Mouse (Mus musculus) CD4-positive helper T cell, adult 2 months (primary cell): Measurements from ENCODE around the gene Dnaja4.

Experiments used
- DNase-seq: peaks from one replicate; pipeline ENCODE4 v3.0.0-alpha.2; 2012; ENCODE audit warnings: low read depth, missing footprints, low spot score

Dnaja4 gene

DNA sequence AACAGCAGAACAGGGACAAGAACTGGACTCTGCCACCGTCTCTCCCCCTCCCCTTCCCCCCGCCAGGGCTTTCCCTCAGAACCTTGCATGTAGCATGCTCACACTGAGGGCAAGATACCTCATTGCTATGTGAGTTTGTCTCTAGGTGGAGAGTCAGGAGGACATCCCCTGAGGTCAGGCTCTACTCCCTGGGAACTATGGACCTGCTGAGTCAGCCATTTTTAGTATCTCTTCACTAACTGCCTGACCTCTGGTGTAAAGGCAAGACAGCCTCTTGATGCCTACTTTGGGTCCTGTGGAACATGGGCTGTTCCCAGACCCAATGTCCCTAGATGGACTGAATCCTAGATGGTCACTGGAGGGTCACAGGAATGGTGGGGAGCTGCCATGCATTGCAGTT is 53.0 kb downstream of the Dnaja4 start:
- DNase-seq = no peak

DNA sequence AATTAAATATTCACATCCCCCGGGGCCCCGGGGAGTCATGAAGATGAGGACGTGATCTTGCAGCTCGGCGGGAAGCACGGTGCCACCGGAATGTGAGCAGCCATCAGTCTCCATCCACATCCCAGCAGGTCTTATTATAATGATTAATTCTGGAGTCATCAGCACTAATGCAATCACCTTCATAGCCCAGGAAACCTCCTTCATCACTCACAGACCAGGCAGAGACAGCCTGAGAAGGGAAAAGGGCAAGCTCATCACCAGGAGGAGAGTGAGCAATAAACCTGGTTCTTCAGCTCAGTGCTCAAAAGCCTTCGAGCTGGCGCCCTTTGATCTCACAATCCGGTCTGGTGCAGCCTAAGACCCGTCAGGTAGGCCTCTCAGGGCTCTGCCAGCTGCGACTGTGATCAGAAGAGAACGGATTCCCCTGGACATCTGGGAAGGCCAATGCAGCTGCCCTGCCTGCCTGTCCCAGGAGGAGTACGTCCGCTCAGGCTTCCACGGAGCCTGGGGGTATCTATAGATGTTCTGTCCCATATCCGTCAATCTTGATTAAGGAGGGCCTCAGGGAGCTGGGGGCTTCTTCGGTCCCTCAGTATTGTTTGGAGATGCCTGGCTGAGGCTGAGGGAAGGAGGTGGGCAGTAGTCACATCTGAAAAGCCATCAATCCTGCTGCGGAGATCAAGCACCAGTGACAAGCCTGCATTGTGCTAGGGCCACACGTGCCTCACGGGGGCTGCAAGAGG is 53.7 kb downstream of the Dnaja4 start:
- no peak for DNase-seq

DNA sequence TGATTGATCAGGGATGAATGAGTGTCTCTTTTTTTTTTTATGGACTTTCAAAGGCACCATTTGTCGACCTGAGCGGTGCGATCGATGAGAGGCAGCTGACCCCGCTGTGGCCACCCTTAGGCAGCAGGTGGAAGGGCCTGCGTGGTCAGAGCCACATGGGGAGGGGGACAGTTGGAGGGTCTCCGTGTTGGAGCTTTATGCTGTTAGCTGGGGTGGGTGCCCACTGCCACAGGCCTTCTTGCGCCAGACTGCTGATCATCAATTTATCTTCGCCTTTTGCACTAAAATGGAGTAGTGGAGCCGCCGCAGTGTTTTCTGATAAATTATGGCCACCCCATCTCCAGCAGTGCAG is 54.2 kb downstream of the Dnaja4 start:
- DNase-seq = no peak

DNA sequence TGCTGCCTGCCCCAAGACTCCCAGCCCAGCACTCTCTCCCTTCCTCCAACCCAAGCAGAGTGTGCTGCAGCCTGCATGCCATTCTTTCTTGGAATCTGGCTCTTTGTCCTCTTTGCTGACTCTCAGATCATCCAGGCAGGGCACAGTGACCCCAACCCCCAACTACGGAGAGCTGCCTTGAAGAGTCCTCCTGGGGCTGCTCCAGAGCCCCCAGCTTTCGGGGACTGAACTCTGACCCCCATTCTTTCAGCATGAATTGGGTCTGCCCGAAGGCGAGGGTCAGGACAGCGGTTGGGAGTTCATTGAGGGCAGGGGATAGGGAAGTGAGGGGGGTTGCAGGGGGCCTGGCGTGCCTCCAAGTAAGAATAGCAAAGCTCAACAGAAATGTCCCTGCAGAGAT is 60.9 kb downstream of the Dnaja4 start:
- no peak for DNase-seq

DNA sequence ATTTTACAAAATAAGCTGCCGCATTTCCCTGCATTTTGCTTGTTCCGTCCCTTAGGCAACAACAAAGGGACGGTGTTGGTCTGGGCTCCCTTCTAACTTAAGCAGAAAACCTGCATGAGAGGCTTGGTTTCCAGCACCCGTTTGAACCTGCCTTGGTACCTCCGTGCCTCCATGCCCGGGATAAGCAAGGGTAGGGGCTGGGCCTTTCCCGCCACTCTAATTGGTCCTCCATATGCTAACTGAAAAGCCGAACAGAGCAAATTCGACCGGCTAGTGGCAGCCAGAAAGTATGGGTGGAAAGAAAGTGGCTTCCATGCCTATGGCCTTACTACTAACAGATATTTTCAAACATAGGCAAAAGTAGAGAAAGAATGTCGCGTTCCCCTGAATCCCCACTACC is 65.4 kb downstream of the Dnaja4 start:
- DNase-seq = no peak

DNA sequence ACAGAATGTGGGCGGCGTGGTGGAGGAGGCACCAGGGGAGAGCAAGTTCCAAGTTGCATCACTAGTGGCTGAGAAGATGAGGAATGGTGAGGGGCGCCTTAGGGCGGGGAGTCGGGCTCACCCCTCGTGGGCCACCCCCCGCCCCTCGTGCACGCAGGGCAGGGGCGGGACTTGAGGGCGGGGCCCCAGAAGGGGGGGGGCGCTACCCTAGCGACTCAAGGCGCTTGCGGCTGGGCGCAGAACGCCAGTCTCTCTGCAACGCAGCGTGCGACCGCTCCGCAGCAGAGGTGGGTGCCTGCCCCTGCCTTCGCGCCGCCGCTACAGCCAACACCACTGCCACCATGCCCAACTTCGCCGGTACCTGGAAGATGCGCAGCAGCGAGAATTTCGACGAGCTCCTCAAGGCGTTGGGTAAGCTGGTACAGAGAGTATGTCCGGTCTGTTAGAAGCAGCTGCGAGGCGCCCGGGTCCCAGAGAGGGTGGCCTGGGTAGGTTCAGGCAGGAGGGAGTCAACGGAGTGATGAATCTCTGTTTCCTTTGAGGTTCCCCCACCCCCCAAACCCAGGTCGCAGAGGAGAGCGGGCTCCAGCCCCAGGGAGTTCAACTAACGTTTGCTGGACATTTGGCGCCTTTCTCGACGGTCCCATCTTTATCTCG is 66.0 kb downstream of the Dnaja4 start, which contains the start of gene Crabp1:
Crabp1 (plus strand) TSS at position 188 of the 657 bp plus-strand sequence.
- DNase-seq = no peak

DNA sequence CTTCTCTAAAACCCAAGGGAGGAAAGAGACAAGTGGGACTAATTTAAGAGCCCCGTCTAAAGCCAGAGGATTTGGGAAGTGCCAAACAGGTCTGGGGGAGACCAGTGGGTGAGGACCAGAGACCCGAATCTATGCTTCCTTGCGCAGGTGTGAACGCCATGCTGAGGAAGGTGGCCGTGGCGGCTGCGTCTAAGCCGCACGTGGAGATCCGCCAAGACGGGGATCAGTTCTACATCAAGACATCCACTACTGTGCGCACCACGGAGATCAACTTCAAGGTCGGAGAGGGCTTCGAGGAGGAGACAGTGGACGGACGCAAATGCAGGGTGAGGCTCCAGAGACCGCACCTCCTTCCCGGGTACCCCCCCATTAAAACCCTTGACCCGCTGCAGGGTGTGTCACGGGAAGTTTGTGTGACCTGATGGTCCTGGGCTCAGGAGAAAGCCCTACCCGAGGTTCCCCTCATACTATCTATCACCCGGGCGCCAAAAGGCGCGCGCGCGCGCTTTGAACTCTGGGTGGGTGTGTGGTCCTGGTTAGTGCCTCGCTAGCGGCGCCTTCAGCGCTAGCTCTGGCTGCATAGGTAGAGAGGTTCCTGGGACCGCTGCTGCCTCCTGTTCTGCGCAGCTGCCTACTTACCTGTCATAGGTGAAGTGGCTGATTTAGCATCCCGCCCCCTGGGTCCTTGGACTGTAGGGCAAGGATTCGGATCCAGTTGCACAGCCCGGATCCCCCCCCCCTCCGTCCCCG is 66.8 kb downstream of the Dnaja4 start:
- DNase-seq = no peak
